Mouse (Mus musculus): ENCODE data around the gene Emcn.

Gene Emcn

GRCm38 (mm10) chr3:137340938-137341337, at the start of gene Emcn:
Emcn (plus strand) TSS chr3:137341067.
- no peak for DNase-seq

GRCm38 (mm10) chr3:137293174-137293591, 47.7 kb upstream of the Emcn start:
- DNase-seq, result no peak

DNA sequence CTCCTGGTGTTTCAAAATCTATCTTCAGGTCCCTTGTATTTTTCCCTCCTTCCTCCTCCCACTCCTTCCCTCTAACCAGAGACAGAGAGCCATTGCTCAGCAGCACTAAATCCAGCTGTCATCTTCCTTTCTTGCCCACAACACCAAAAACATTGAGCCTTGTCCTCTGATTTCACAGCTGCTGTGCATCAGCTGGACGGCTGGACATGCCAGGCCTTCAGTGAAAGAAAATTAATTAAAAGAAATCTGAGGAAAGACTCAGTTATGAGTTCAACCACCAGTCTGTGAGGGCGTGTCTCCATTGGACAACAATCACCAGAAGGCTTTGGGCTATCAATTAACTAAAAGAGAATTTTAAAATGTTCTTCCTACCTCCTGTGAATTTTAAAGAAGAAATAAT, 42.6 kb upstream of the Emcn start:
- DNase-seq, result no peak

DNA sequence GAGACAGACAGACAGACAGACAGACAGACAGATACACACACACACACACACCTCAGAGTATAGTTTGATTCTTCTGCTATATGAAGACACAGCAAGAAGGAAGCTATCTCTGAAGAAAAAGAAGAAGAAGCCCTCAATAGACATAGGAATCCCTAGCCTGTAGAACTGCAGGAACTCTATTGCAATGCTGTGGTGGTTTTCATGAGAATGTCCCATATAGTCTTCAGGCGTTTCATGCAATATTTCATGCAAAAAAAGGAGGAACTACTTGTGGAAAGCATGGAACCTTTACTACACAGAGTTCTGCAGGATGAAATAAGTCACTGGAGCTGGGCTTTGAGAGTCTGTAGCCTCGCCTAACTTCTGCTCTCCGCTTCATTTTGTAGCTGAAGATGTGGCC, 40.7 kb upstream of the Emcn start:
- DNase-seq, result no peak

DNA sequence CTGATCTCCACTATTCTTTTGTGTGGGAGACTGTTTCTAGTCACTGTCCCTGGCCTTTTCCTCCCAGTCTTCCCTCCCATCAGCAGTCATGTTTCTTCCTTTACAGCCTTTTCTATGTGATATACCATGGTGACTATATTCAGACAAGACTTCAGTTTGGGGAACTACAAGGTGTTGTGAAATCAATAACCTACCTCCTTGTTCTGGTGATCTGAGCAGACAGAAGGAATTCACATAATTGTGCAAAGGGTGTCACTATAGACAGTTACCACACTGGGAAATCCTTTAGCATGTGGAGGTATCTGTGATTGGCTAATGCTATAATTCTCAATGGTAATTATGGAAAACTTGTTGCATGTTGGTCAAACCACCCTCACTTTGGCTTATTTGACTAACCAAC, 39.7 kb upstream of the Emcn start:
- DNase-seq, result no peak

DNA sequence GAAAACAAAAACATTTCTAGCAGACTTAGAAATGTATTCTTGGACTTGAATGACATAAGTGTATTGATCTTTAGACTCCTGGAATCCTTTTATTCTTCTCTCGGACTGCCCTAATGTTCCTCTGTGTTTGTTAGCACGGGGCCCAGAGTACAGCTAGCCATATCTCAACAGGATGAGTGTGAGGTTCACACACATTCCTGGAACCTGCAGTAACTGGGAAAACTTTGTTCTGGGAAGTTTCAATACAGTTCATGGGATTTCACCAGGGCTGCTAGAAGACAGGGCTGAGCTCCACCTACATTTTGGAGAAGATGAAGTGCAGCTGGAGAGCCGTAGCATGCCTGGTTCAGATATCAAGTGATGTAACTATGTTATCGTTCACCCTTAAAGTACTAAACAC, 38.1 kb upstream of the Emcn start:
- no peak for DNase-seq

DNA sequence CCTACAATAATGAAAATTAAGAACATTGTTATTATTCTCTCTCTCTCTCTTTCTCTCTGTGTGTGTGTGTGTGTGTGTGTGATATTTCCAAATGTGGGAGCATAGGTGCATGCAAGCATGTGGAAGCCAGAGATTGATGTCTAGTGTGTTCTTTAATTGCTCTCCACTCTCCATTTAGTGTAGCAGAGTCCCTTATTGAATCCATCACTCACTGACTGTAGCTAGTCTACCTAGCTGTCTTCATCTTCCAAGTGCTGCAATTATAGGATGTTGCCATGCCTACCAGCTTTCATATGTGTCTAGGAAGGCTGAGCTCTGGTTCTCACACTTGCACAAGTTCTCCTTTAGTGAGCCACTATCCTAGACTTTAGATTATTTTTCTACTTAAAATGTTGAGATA, 30.9 kb upstream of the Emcn start:
- no peak for DNase-seq

- DNase-seq, result no peak
Observed at GRCm38 (mm10) chr3:137312540-137312939, 28.3 kb upstream of the Emcn start.

GRCm38 (mm10) chr3:137313775-137314362, 27.0 kb upstream of the Emcn start:
- no peak for DNase-seq

GRCm38 (mm10) chr3:137318371-137318770, 22.5 kb upstream of the Emcn start:
- DNase-seq, result no peak

DNA sequence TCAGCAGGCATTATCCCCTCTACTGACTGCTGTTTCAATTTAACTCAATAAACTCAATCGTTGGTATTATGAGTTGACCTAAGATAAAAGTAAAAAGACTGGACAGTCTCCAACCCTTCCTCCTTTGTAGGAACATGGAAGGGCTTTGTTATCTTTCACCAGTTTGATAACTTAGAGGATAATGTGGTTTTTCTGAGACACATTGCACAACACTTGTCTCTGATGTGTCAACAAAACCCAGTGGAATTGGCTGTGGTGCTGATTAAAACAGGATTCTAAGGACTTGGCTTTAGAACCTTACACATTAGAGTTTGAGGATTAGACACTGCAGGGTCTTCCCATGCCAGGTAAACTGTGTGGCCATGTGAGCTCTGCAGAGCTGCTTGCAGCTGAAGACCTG, 20.9 kb upstream of the Emcn start:
- DNase-seq, result no peak

DNA sequence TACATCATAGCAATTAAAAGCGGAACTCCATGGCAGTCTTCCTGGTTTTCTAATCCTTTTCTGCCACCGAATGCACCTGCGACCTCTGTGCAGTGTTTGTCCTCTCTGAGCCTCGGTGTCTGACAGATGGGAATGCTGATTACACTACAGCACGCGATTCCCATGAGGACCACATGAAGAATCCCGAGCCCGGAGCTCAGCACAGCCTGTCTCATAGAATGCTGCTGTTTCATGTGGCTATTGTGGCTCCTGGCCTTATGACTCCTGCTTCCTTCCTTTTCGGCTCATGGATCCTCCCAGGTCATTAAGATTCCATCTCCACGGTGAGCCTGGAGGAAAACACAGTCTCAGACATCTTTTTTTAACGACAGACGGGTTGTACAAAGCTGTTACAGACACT, 18.6 kb upstream of the Emcn start:
- DNase-seq, result peak; percentile 49

DNA sequence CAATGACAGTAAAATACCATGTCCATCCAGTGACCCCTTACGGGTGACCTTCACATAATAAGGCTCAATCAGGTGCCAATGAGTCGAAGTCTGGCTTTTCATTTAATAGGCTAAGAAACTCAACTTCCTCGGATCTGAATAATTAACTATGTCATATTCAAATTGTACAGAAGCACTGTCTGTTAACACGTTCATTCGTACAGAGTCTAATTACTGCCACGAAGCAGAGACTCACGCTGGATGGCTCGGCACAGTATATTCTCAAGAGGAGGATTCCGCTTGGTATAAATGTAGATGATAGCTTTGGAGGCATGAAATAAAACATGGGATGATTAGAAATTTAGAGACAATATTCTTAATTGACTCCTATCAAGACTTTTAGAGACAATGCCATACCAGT, 11.0 kb upstream of the Emcn start:
- no peak for DNase-seq

- no peak for DNase-seq
Observed at GRCm38 (mm10) chr3:137330950-137331349, 9.9 kb upstream of the Emcn start.

GRCm38 (mm10) chr3:137332531-137332930, 8.3 kb upstream of the Emcn start:
- DNase-seq, result no peak

DNA sequence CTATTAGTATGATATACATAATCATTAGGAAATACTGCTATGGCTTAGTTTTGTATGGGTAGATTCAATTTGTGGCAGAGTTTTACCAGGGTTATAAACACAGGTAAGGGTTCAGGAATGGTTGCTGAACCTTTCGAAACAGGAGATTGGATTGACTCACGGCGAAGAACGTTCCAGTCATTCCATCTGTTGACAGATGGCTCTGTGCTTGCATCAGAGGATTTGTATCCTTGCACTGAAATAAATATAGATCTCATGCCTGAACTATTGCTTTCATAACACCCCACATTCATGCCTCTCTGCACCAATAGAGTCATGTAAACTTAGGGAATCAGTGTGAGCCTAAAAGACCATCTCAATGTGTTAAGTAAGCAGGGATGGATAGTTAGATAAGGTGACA, 4.9 kb upstream of the Emcn start:
- no peak for DNase-seq

DNA sequence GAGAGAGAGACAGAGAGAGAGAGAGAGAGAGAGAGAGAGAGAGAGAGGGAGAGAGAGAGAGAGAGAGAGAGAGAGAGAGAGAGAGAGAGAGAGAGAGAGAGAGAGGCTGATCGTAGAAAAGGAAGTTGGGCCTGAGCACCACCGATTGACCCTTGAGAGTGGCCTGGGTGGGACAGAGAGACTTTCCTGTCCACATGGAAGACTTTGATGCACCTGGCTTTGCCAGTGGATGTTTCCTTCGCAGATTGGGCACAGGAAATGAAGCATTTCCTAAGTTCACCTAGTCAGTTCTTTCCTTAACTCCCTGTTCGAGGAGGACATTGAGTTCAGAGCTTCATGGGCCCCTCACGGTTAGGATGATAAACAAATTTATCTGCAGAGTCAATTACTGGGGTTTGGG, 2.6 kb downstream of the Emcn start:
- DNase-seq, result no peak

- DNase-seq, result no peak
Observed at GRCm38 (mm10) chr3:137351882-137352281, 11.0 kb downstream of the Emcn start.

DNA sequence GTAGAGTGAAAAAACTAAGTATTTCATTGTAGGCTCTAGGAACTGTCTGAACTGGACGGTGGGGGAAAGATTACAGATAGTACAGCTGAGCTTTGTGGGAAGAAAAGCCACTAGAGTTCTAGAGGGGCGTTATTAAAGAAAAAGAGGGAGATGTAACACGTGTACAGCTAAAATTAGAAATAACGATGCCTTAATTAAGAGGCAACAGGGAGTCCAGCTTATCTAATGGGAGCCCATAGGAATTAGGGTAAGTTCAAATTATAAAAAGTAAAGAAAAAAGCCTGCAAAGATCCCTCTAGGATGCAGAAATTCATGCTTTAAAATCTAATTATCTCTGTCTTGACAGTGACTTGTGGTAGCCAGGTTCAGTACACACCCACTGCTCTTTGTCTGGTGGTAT, 15.8 kb downstream of the Emcn start:
- DNase-seq, result no peak

DNA sequence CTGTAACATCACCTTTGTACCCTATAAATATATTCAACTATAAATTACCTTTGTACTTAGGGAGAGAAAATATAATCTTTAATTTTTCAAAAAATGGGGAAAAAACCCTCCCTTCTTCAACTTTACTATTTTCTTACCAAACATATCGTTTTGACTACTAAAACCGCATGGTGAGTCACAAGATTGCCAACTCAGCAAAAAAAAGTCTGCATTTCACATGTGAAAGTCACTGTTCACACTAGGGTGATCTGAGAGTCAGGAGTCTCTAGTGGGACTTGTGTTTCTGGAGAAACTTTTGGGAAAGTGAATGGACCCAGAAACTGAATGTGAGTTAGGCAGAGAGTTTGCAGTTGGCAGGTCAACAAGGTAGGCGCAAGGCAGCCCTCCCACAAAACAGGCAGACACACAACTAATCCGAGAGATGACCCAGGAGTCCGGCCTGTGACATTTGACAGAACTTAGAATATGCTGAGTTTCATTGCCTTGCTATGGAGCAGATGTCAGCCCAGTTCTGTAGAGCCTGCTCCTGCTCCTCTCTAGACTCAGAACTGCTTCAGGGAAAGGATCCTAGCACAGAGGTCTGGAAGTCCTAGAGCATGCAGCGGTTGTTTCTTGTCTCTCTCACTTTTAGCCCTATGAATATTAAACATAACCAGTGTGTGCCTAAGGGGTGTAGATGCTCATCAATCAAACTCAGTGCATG, 26.4 kb downstream of the Emcn start:
- DNase-seq, result no peak

GRCm38 (mm10) chr3:137367826-137368325, 27.0 kb downstream of the Emcn start:
- DNase-seq, result no peak

- no peak for DNase-seq
Observed at GRCm38 (mm10) chr3:137372854-137373253, 32.0 kb downstream of the Emcn start.

DNA sequence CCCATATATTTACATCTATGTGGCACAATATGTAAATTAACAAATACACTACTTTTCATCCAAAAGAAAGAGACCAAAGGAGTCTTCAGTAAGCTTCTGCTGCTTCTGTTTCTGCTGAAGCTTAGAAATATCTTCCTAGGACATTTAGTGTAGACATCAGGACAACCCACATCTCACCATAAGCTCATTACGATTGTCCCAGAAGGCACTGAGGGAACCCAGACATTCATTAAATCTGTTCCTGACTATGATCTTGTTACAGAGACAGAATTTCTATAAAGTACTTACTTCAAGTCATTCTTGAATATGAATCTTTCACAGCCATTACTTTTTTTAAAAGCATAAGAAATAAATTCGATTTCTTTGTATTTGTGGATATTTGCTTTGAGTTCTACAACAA, 41.4 kb downstream of the Emcn start:
- no peak for DNase-seq

- DNase-seq, result no peak
Observed at GRCm38 (mm10) chr3:137395588-137395987, 54.7 kb downstream of the Emcn start.

All from embryo, embryonic 11 days (tissue).